Comparison of ENCODE assay signal across 24 mouse cellular contexts in the genomic region with DNA sequence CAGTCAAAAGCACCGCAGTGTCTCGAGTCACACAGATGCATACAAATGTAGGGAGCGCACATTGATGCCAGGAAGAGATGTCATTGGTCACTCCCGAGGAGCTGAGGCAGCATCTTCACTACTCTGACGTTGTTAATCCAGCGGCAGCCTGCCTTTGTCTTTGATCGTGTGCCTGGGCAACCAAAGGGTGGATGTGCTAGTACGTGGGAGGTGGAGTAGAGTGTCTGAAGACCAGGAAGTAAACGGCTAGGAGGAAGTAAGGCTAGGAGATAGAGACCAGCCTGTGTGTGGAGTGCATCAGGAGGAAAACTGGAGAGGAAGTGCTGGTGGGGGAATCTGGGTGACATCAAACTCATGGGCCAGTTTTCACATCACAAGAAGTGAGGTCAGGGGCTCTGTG. TPM values are rescaled to one million over a fixed set of nuclear protein-coding genes. Genes with fewer than 3 reads are reported as not detected.
DNase-seq lines count a peak whose midpoint lies in the region; ATAC-seq and TF ChIP-seq lines count a peak whose summit lies in the region.
"Had no signal": no experiment of that assay in that cellular context is flagged by ENCODE, and none has a peak within 500 bp of the region (broad histone marks: within the 10 kb centered on the region; RNA-seq: fewer than 3 reads in every experiment).

No protein-coding gene starts in this region.

- no peaks in the 10 kb centered on the region for H3K36me3 ChIP-seq in hindbrain, postnatal 0 days (ENCODE audit: insufficient read depth, low read length)
- H3K36me3 ChIP-seq in hindbrain, embryonic 10.5 days = peaks cover 84% of the 10 kb centered on the region
- H3K36me3 ChIP-seq in liver, postnatal 0 days (replicated peaks; ENCODE audit: insufficient read depth, low read length) = peaks cover 3% of the 10 kb centered on the region; the same call in 1 of the 2 replicates
- H3K36me3 ChIP-seq: hindbrain, embryonic 15.5 days had no signal

- H3K27ac ChIP-seq in hindbrain, postnatal 0 days = no peak overlapping the region
- H3K27ac ChIP-seq in hindbrain, embryonic 10.5 days = no peak overlapping the region
- H3K27ac ChIP-seq in liver, postnatal 0 days (ENCODE audit: low read depth) = no peak overlapping the region
- H3K27ac ChIP-seq: embryonic facial prominence, embryonic 13.5 days; forebrain, embryonic 12.5 days; heart, embryonic 10.5 days; hindbrain, embryonic 15.5 days; layer of hippocampus, adult 2 months; liver, embryonic 13.5 days; lung, embryonic 15.5 days had no signal

- H3K4me2 ChIP-seq in hindbrain, postnatal 0 days (ENCODE audit: low read depth, low read length) = no peak overlapping the region
- no peak overlapping the region for H3K4me2 ChIP-seq in liver, postnatal 0 days (ENCODE audit: low read depth, low read length)
- H3K4me2 ChIP-seq: embryonic facial prominence, embryonic 13.5 days; forebrain, embryonic 12.5 days; hindbrain, embryonic 15.5 days; liver, embryonic 13.5 days; lung, embryonic 15.5 days had no signal

- no peak for TF ChIP-seq EP300 in liver, postnatal 0 days (IDR thresholded peaks at IDR 0.05; ENCODE audit: low read depth)

- no peak overlapping the region for H3K9ac ChIP-seq in hindbrain, postnatal 0 days (replicated peaks; ENCODE audit: low read length)
- H3K9ac ChIP-seq in liver, postnatal 0 days (replicated peaks) = no peak overlapping the region
- H3K9ac ChIP-seq: embryonic facial prominence, embryonic 13.5 days; forebrain, embryonic 12.5 days; hindbrain, embryonic 15.5 days; liver, embryonic 13.5 days; lung, embryonic 15.5 days had no signal

- DNase-seq in hindbrain, postnatal 0 days (ENCODE audit: low spot score) = peak; percentile 36
- no peak for DNase-seq in hindbrain, embryonic 10.5 days (ENCODE audit: low spot score)
- DNase-seq in CD4-positive helper T cell, adult 2 months (ENCODE audit: low read depth, low spot score) = peak; percentile 69
- peak; percentile 28 for DNase-seq in T-cell, adult 2 months (ENCODE audit: low spot score)
- DNase-seq in liver, postnatal 0 days = no peak
- DNase-seq in left cerebral cortex, adult 11 months (ENCODE audit: low spot score) = no peak
- DNase-seq in right cerebral cortex, postnatal 4 days = no peak
- DNase-seq: adrenal gland, postnatal 25 days; cerebellum, adult 9-10 months; heart, postnatal 4 days; kidney, postnatal 25 days; liver, embryonic 13.5 days; lung, postnatal 36 days; retina, postnatal 1 day; thymus, adult 18-20 months; thymus, postnatal 36 days had no signal

- no peak for TF ChIP-seq CTCF in hindbrain, postnatal 0 days (IDR thresholded peaks at IDR 0.05; ENCODE audit: low read depth)
- no peak for TF ChIP-seq CTCF in liver, postnatal 0 days (IDR thresholded peaks at IDR 0.05; ENCODE audit: low read depth)

- 62% methylated on average over 9 of the region's 9 CpGs for WGBS in hindbrain, postnatal 0 days
- 73% methylated on average over 9 of the region's 9 CpGs for WGBS in hindbrain, embryonic 10.5 days
- 54% methylated on average over 9 of the region's 9 CpGs for WGBS in liver, postnatal 0 days (ENCODE audit: insufficient replicate concordance)

- H3K4me3 ChIP-seq in hindbrain, postnatal 0 days (ENCODE audit: low read length) = no peak overlapping the region
- H3K4me3 ChIP-seq in hindbrain, embryonic 10.5 days = no peak overlapping the region
- H3K4me3 ChIP-seq in liver, postnatal 0 days (ENCODE audit: low read depth, low read length) = no peak overlapping the region
- H3K4me3 ChIP-seq: embryonic facial prominence, embryonic 13.5 days; erythroblast, embryonic 14.5 days; forebrain, embryonic 12.5 days; heart, embryonic 10.5 days; hindbrain, embryonic 15.5 days; layer of hippocampus, adult 2 months; liver, embryonic 13.5 days; lung, embryonic 15.5 days had no signal

- H3K4me1 ChIP-seq in hindbrain, postnatal 0 days (ENCODE audit: insufficient read depth, low read length) = no peaks in the 10 kb centered on the region
- no peaks in the 10 kb centered on the region for H3K4me1 ChIP-seq in hindbrain, embryonic 10.5 days (replicated peaks)
- no peaks in the 10 kb centered on the region for H3K4me1 ChIP-seq in liver, postnatal 0 days (ENCODE audit: insufficient read depth)
- H3K4me1 ChIP-seq: embryonic facial prominence, embryonic 13.5 days; forebrain, embryonic 12.5 days; liver, embryonic 13.5 days; lung, embryonic 15.5 days had no signal

- no peaks in the 10 kb centered on the region for H3K27me3 ChIP-seq in hindbrain, postnatal 0 days (ENCODE audit: insufficient read depth, low read length)
- H3K27me3 ChIP-seq in hindbrain, embryonic 10.5 days (ENCODE audit: insufficient read depth, poor library complexity, severe bottlenecking) = no peaks in the 10 kb centered on the region
- no peaks in the 10 kb centered on the region for H3K27me3 ChIP-seq in liver, postnatal 0 days (ENCODE audit: insufficient read depth, low read length)
- H3K27me3 ChIP-seq: embryonic facial prominence, embryonic 13.5 days; forebrain, embryonic 12.5 days; hindbrain, embryonic 15.5 days; liver, embryonic 13.5 days; lung, embryonic 15.5 days had no signal

- ATAC-seq in hindbrain, postnatal 0 days = no peak
- peak; percentile 31; the same call in 1 of the 2 replicates for ATAC-seq in liver, postnatal 0 days
- ATAC-seq: intestine, postnatal 0 days had no signal

- H3K9me3 ChIP-seq in hindbrain, postnatal 0 days (ENCODE audit: low read length) = no peaks in the 10 kb centered on the region
- H3K9me3 ChIP-seq in hindbrain, embryonic 10.5 days = no peaks in the 10 kb centered on the region
- no peaks in the 10 kb centered on the region for H3K9me3 ChIP-seq in liver, postnatal 0 days (ENCODE audit: low read length)
- H3K9me3 ChIP-seq: embryonic facial prominence, embryonic 13.5 days; forebrain, embryonic 12.5 days; hindbrain, embryonic 15.5 days; liver, embryonic 13.5 days; lung, embryonic 15.5 days had no signal

RNA-seq across cellular contexts. Expression of a gene that starts 52.0 kb away (rescaled TPM):
- 28.5 and 30.2 TPM in 2 replicates for total RNA-seq in hindbrain, postnatal 0 days (2014; rRNA removed)
- 36.7 and 40.9 TPM in 2 replicates for polyA plus RNA-seq in hindbrain, postnatal 0 days (2015; fragmentation: Nextera tagmentation; extraction: Ambion mirVana)
- polyA plus RNA-seq in hindbrain, embryonic 10.5 days (2016; fragmentation: Nextera tagmentation; extraction: Ambion mirVana) = 40.4 and 46.2 TPM in 2 replicates
- polyA plus RNA-seq in liver, postnatal 0 days (2015; fragmentation: Nextera tagmentation; extraction: Ambion mirVana) = 9.1 and 11.5 TPM in 2 replicates

Comparison
In these comparisons a context has a peak if more than half of its experiments do, and no peak if none do; other contexts are left out.
1. DNase-seq: peak in hindbrain, postnatal 0 days (single experiment), CD4-positive helper T cell, adult 2 months (single experiment) and T-cell, adult 2 months (single experiment); none in hindbrain, embryonic 10.5 days (single experiment), liver, postnatal 0 days (single experiment), left cerebral cortex, adult 11 months (single experiment) and right cerebral cortex, postnatal 4 days (single experiment).